Comparison of ENCODE assay signal across 8 mouse cellular contexts in the genomic region with DNA sequence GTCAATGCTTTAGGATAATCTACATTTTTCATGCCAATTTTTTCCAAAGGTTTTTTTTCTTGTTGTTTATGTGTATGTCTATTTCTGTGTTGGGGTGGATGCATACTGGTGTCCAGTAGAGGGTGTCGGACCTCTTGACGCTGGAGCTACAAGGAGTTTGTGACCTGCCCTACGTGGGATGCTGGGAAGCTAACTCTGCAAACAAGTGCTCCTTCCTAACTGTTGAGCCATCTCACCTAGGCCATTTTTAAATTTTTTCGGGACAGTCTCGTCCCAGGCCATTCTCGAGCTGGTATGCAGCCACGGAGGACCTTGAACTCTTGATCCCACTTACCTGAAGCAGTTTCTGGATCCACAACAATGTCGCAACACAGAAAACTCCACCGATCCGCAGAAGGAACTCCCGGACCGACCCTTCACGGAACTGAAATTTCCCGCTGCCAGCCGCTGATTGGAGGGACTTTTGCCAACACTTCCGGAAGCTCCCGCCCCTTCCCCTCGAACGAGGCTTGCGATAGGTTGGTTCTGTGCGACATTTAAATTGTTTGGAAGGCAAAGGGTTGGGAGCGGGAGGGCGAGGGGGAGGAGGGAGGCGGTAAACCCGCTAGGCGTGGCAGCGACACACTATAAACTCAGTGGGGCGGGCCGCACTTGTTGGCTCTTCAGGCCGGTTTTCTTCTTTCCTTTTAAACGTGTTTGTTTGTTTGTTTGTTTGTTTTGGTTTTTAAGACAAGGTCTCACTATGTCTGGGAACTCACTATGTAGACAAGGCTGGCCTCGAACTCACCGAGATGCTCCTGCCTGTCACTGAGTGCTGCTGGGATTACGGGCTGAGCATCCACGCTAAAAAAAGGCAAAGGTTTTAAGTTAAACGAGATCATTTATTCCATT. TPM values are rescaled to one million over a fixed set of nuclear protein-coding genes. Genes with fewer than 3 reads are reported as not detected.
A peak's percentile ranks its signal among the peaks of the same experiment; 100 is the strongest.
DNase-seq lines count a peak whose midpoint lies in the region; ATAC-seq and TF ChIP-seq lines count a peak whose summit lies in the region.

A gene (minus strand): TSS at position 633 of the 891 bp plus-strand sequence.

- H3ac ChIP-seq in C2C12 (ENCODE audit: control insufficient read depth, insufficient read length, low read depth): peak within 1 kb of the TSS; percentile 81
- H3ac ChIP-seq in myocyte (ENCODE audit: control insufficient read depth, insufficient read length): no peak within 1 kb of the TSS

- peaks cover 37% of the 10 kb centered on the region for H3K36me3 ChIP-seq in C2C12 (ENCODE audit: control insufficient read depth, insufficient read depth)
- H3K36me3 ChIP-seq in erythroblast, embryonic 14.5 days (ENCODE audit: control insufficient read depth): peaks cover 45% of the 10 kb centered on the region
- H3K36me3 ChIP-seq in heart, embryonic 11.5 days (ENCODE audit: control insufficient read depth, insufficient read depth, low read length): peaks cover 5% of the 10 kb centered on the region; the same call in 1 of the 2 replicates
- H3K36me3 ChIP-seq in kidney, embryonic 16.5 days (ENCODE audit: insufficient read depth, low read length): peaks cover 21% of the 10 kb centered on the region
- no peaks in the 10 kb centered on the region for H3K36me3 ChIP-seq in liver, adult 2 months (ENCODE audit: control insufficient read depth, insufficient read depth, low read length)
- H3K36me3 ChIP-seq in myocyte (ENCODE audit: control insufficient read depth, insufficient read depth): peaks cover 10% of the 10 kb centered on the region
- 0 out of 2 replicates have a peak, but pooled peaks cover 1% of the 10 kb centered on the region for H3K36me3 ChIP-seq in splenic B cell, adult 2 months (ENCODE audit: control insufficient read depth, insufficient read depth, low read length, poor library complexity, severe bottlenecking)

- no peaks in the 10 kb centered on the region for H3K9me3 ChIP-seq in erythroblast, embryonic 14.5 days (ENCODE audit: control insufficient read depth, low read length)
- H3K9me3 ChIP-seq in heart, embryonic 11.5 days (replicated peaks; ENCODE audit: control insufficient read depth, low read length): no peaks in the 10 kb centered on the region
- H3K9me3 ChIP-seq in kidney, embryonic 16.5 days (ENCODE audit: low read length): no peaks in the 10 kb centered on the region

- peak within 1 kb of the TSS; percentile 78 for H3K4me2 ChIP-seq in heart, embryonic 11.5 days
- H3K4me2 ChIP-seq in kidney, embryonic 16.5 days (replicated peaks; ENCODE audit: low read depth, low read length): peak within 1 kb of the TSS; percentile 68
- peak within 1 kb of the TSS; percentile 79 for H3K4me2 ChIP-seq in myocyte (ENCODE audit: low read depth)

- H3K4me1 ChIP-seq in erythroblast, embryonic 14.5 days (ENCODE audit: control insufficient read depth): peaks cover 44% of the 10 kb centered on the region
- peaks cover 10% of the 10 kb centered on the region for H3K4me1 ChIP-seq in heart, embryonic 11.5 days (ENCODE audit: control insufficient read depth, insufficient read depth, low read length)
- H3K4me1 ChIP-seq in kidney, embryonic 16.5 days (ENCODE audit: insufficient read depth, low read length): peaks cover 14% of the 10 kb centered on the region
- H3K4me1 ChIP-seq in liver, adult 2 months (ENCODE audit: control insufficient read depth, insufficient read depth, low read length): 0 out of 2 replicates have a peak, but pooled peaks cover 2% of the 10 kb centered on the region

- H3K27me3 ChIP-seq in C2C12 (ENCODE audit: control insufficient read depth, insufficient read depth, insufficient read length) (no peaks in the 10 kb centered on the region), myocyte (ENCODE audit: control insufficient read depth, insufficient read depth, insufficient read length) (no peaks in the 10 kb centered on the region)
- H3K27me3 ChIP-seq in erythroblast, embryonic 14.5 days (ENCODE audit: control insufficient read depth): peaks cover 1% of the 10 kb centered on the region; the same call in 1 of the 2 replicates
- no peaks in the 10 kb centered on the region for H3K27me3 ChIP-seq in heart, embryonic 11.5 days (ENCODE audit: control insufficient read depth, insufficient read depth, low read length)
- no peaks in the 10 kb centered on the region for H3K27me3 ChIP-seq in kidney, embryonic 16.5 days (ENCODE audit: insufficient read depth, low read length)
- H3K27me3 ChIP-seq in liver, adult 2 months (ENCODE audit: control insufficient read depth, insufficient read depth, low read length): no peaks in the 10 kb centered on the region
- H3K27me3 ChIP-seq in splenic B cell, adult 2 months (ENCODE audit: control insufficient read depth, insufficient read depth, low read length, poor library complexity, severe bottlenecking): no peaks in the 10 kb centered on the region

- no peak within 1 kb of the TSS for H3K27ac ChIP-seq in heart, embryonic 11.5 days (ENCODE audit: low read depth, low read length)
- peak within 1 kb of the TSS; percentile 75 for H3K27ac ChIP-seq in kidney, embryonic 16.5 days (ENCODE audit: low read length)
- H3K27ac ChIP-seq in liver, adult 2 months (replicated peaks; ENCODE audit: insufficient read depth, low read depth, low read length): no peak within 1 kb of the TSS

- peak; percentile 97 for DNase-seq in brain, embryonic 14.5 days (ENCODE audit: low read depth)
- DNase-seq in liver, adult 2 months (ENCODE audit: extremely low read depth, low read depth, low spot score): peak; percentile 78
- peak; percentile 94 for DNase-seq in splenic B cell, adult 2 months (ENCODE audit: low read depth, low spot score)

- peak within 1 kb of the TSS; percentile 77 for H3K9ac ChIP-seq in heart, embryonic 11.5 days (ENCODE audit: low read depth, low read length)
- H3K9ac ChIP-seq in kidney, embryonic 16.5 days (replicated peaks; ENCODE audit: low read length): peak within 1 kb of the TSS; percentile 71
- no peak within 1 kb of the TSS for H3K9ac ChIP-seq in liver, adult 2 months (ENCODE audit: low read depth, low read length)

- H3K4me3 ChIP-seq in C2C12 (ENCODE audit: insufficient read depth, poor library complexity, severe bottlenecking) (peak within 1 kb of the TSS; percentile 61), myocyte (peak within 1 kb of the TSS; percentile 63)
- peak within 1 kb of the TSS; percentile 92 for H3K4me3 ChIP-seq in erythroblast, embryonic 14.5 days (replicated peaks)
- H3K4me3 ChIP-seq in heart, embryonic 11.5 days (ENCODE audit: low read depth, low read length): peak within 1 kb of the TSS; percentile 78
- H3K4me3 ChIP-seq in kidney, embryonic 16.5 days (ENCODE audit: low read length): peak within 1 kb of the TSS; percentile 67
- peak within 1 kb of the TSS; percentile 41 for H3K4me3 ChIP-seq in liver, adult 2 months (ENCODE audit: insufficient read depth, low read depth, low read length)

- no peak for TF ChIP-seq CTCF in C2C12 (IDR thresholded peaks at IDR 0.05; ENCODE audit: control insufficient read depth, insufficient read depth, insufficient read length)
- TF ChIP-seq CTCF in brain, embryonic 14.5 days (IDR thresholded peaks at IDR 0.05; ENCODE audit: borderline replicate concordance, extremely low read depth, insufficient read depth, insufficient read length): no peak
- no peak for TF ChIP-seq CTCF in liver, adult 2 months (IDR thresholded peaks at IDR 0.05; ENCODE audit: low read depth, low read length)

- H3K79me2 ChIP-seq in C2C12 (ENCODE audit: control insufficient read depth, insufficient read depth) (peaks cover 33% of the 10 kb centered on the region), myocyte (ENCODE audit: control insufficient read depth, insufficient read depth) (peaks cover 12% of the 10 kb centered on the region)
- H3K79me2 ChIP-seq in liver, adult 2 months (ENCODE audit: control insufficient read depth, insufficient read depth, low read length): no peaks in the 10 kb centered on the region

- 2% methylated on average over 35 of the region's 36 CpGs for WGBS in heart, embryonic 11.5 days (ENCODE audit: insufficient replicate concordance)
- under 1% methylated on average over 36 of the region's 36 CpGs for WGBS in kidney, embryonic 16.5 days
- 2% methylated on average over 36 of the region's 36 CpGs for WGBS in liver, adult 2 months

- H3K79me3 ChIP-seq in C2C12 (ENCODE audit: low read depth): peaks cover 17% of the 10 kb centered on the region

- ATAC-seq in heart, embryonic 11.5 days (replicated peaks; ENCODE audit: insufficient number of reproducible peaks, low FRiP score, low TSS enrichment): peak; percentile 92
- ATAC-seq in kidney, embryonic 16.5 days (ENCODE audit: low FRiP score, low TSS enrichment): peak; percentile 96

- no peak for TF ChIP-seq POLR2A in brain, embryonic 14.5 days (IDR thresholded peaks at IDR 0.05; ENCODE audit: borderline replicate concordance, extremely low read depth, insufficient read depth, insufficient read length, poor library complexity, severe bottlenecking)
- no peak for TF ChIP-seq POLR2A in liver, adult 2 months (IDR thresholded peaks at IDR 0.05; ENCODE audit: extremely low read depth, insufficient read depth, low read length)
- peak; percentile 52 for TF ChIP-seq POLR2A in myocyte (IDR thresholded peaks at IDR 0.05; ENCODE audit: insufficient read length, low read depth)

TF ChIP-seq in C2C12, 6 proteins besides CTCF, POLR2A, EP300 and RAD21:
- peak; percentile 63 for TF ChIP-seq CEBPB (IDR thresholded peaks at IDR 0.05; ENCODE audit: low read depth)
- TF ChIP-seq MAX (IDR thresholded peaks at IDR 0.05): no peak

TF ChIP-seq in myocyte, 11 proteins besides CTCF, POLR2A, EP300 and RAD21:
- TF ChIP-seq SRF (IDR thresholded peaks at IDR 0.05; ENCODE audit: control insufficient read depth, insufficient read length, low read depth): no peak
- TF ChIP-seq E2F4 (IDR thresholded peaks at IDR 0.05; ENCODE audit: insufficient read depth): peak; percentile 100
- TF ChIP-seq POLR2AphosphoS2 (IDR thresholded peaks at IDR 0.05; ENCODE audit: insufficient read length, low read depth): peak; percentile 19
- no peak for TF ChIP-seq CEBPB (IDR thresholded peaks at IDR 0.05; ENCODE audit: insufficient read depth, poor library complexity, severe bottlenecking)

RNA-seq across cellular contexts. Expression of the gene that starts here (rescaled TPM):
- polyA plus RNA-seq in C2C12 (2012; fragmentation: generic; extraction: Trizol) (34.2 TPM), myocyte (2012; fragmentation: generic; extraction: Trizol) (16.3 TPM)
- polyA plus RNA-seq in brain, embryonic 14.5 days (2012; rRNA removed): 11.5 and 16.3 TPM in 2 replicates
- 2.1 and 4.9 TPM in 2 replicates for polyA plus RNA-seq in erythroblast, embryonic 14.5 days (2012)
- 47.8 and 47.9 TPM in 2 replicates for polyA plus RNA-seq in heart, embryonic 11.5 days (2014; fragmentation: Nextera tagmentation; extraction: Ambion mirVana)
- polyA plus RNA-seq in kidney, embryonic 16.5 days (2015; fragmentation: Nextera tagmentation; extraction: Ambion mirVana): 48.4 and 53.7 TPM in 2 replicates
- total RNA-seq in liver, adult 2 months (2014; rRNA removed): 0.74 and 1.2 TPM in 2 replicates
- 0.04 TPM in 1 of 2 replicates, not detected in the other for polyA plus RNA-seq in liver, adult 2 months (2012; rRNA removed)

Comparison
In these comparisons a context has a peak if more than half of its experiments do, and no peak if none do; other contexts are left out.
1. H3K4me3 ChIP-seq: peak in every context shown above with its lines; median percentile 92 in erythroblast, embryonic 14.5 days; 78 in heart, embryonic 11.5 days; 67 in kidney, embryonic 16.5 days; 63 in myocyte; 61 in C2C12; 41 in liver, adult 2 months.